Mouse (Mus musculus): ENCODE measurements around the gene Pou2f3. TPM values are rescaled to one million over a fixed set of nuclear protein-coding genes. Genes with fewer than 3 reads are reported as not detected.
"Not testable (repeated sequence)": the region's sequence is repeated elsewhere in the genome, so short reads cannot be mapped to it uniquely, and the experiment has no call there.

Gene Pou2f3
- total RNA-seq, 2 experiments from 2014 or later, result 0.20 to 0.26 TPM

DNA sequence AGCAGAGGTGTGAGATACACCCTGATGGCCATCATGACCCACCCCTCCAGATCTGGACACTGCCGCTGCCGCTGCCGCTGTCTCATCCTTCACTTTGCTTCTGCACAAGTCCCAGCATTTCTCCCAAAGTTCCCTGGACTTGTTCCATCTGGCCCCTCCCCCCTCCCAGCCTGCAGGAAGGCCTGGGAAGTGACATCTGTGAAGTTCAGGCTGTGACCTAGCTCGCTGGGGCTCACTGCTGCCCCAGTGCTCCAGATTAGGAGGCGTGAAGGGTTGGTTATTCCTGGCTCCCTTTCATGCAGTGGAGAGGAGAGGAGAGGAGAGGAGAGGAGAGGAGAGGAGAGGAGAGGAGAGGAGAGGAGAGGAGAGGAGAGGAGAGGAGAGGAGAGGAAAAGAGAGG, 30.6 kb downstream of the Pou2f3 start:
- intact Hi-C loops (cut with DNase I), result loop anchor here (2.0 kb wide), 1 partner anchor 31 kb away; the partner anchor contains the start of gene Pou2f3
- DNase-seq, result peak; percentile 29 to 52

DNA sequence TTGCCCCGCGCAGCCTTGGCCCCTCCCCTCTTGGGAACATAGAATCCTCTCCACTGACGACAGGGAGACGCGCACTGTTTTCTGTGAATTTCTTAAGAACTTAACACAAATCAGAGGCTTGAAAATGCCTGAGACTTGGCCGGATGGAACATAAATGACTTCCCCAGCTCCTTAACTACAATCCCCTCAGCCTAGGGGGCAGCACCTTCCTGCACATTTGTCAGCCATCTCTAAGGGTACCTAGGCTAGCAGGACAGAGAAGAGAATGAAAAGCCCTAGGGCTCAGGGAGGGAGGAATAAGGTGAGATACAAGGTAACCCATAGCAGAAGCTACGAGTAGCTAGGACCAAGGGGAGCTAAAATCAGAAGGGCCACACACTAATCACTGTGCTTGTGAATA, 32.0 kb downstream of the Pou2f3 start:
- intact Hi-C loops (cut with DNase I), result loop anchor here (2.0 kb wide), 1 partner anchor 33 kb away; the partner anchor contains the start of gene Pou2f3

DNA sequence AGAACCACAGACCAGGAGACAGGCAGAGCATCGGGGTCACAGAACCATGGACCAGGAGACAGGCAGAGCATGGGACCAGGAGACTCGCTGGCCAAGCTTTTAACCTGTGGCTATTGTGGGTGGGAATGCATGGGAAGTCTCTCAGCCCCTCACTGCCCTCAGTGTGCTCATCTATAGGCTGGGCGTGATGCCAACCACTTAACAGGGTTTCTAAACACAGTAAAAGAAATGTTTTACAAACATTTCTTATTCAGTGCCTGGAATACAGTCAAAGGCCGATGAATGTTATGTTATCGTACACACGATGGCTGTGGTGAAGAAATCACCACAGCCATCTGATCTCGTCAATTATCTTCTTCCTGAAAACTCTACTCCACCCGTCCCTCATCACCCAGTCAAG, 43.1 kb downstream of the Pou2f3 start:
- intact Hi-C loops (cut with DNase I), result no loop called here
- no peak for DNase-seq

More for the DNA sequence above, 32.0 kb downstream of the Pou2f3 start:
- DNase-seq, result peak in 1 of 2 experiments; percentile 15

DNA sequence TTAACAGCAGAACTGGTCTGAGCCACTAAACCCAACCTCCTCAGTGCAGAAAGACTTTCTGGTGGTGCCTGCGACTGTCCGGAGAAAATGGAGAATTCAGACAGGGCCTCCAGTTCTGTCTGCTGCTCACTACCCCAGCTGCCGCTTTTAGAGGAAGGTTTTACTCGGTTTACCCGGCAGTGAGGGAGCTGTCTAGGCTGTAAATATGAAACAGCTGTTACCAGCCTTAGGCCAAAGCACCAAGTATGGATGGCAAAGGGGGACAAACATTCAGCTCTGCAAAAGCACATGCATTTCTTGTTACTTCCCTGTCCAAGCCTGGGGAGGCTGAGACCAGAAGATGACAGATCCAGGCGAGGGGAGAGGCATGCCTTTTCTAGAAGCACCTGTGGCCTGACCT, 43.8 kb downstream of the Pou2f3 start:
- intact Hi-C loops (cut with DNase I), result no loop called here
- DNase-seq, result no peak

DNA sequence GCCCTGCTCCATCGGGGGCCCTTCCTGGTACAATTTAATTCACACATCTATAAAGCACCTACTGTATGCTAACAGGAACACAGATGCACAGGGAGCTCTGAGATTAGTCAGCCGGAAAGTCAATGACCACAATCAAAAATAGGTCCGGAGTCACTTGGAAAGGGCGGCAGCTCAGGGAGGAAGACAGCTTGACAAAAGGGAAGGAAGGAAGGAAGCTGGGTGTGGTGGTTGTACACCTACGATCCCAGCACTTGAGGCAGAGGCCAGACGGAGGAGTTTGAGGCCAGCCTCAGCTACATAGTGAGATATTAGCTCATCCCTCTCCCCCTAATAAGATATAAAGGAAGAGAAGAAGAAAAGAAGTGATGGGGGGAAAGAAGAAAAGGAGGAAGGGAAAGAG, 54.2 kb downstream of the Pou2f3 start:
- no peak for DNase-seq

DNA sequence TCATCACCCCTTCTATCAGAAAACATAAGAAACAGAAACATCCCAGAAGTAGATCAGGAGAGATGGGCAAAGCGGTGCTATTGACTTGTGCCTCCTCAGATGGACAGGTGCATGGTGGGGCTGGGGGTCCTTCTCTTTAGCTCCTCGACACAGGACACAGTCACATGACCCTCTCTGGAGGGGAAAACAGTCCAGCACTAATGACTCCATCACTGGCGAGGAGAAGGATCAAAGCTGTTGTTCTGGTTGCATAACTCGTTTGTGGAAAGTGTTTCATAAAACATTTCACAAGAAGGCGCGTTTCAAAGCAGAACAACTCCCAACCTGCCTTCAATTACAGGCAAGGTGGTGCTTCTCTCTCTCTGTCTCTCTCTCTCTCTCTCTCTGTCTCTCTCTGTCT, 58.4 kb downstream of the Pou2f3 start:
- intact Hi-C loops (cut with DNase I), result no loop called here
- DNase-seq, result no peak

More for the DNA sequence above, 54.2 kb downstream of the Pou2f3 start:
- intact Hi-C loops (cut with DNase I), result no loop called here

DNA sequence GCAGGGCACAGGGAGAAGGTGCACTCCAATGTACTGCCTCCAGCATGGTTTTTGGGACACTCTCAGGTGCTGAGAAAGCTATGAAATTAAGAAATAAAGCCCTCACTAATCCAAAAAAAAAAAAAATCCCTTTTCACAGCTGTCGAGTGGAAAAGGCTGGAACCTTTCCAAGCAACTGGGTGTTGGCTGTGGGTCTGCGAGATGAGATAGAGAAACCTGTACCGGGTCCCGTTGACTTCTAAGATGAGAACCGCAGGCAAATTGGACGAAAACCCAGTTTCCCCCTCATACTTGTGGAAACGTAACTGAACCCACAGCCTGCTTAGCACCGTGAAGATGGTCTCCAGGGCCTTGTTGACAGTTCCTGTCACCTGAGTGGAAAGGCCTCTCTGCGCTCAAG, 59.2 kb downstream of the Pou2f3 start:
- intact Hi-C loops (cut with DNase I), result no loop called here
- no peak for DNase-seq

DNA sequence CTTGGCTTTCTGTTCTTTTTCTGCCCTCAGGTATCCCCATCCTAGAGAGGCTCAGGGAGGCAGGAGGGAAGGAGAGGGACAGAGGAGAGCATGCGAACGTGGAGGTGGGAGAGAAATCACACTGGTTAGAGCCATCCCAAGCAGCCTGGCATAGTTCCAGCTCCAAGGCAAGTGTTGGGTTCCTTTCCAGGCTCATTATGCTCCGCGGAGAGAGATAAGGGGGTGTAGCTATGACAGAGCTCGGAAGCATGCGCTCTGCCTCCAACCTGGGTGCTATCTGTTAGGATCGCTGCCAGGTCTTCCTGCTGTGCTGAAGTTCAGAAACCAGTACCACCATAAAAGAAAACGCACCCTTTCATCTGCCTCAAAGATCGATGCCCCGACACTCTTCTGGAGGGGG, 60.1 kb downstream of the Pou2f3 start:
- intact Hi-C loops (cut with DNase I), result no loop called here
- peak; percentile 36 to 48 for DNase-seq

DNA sequence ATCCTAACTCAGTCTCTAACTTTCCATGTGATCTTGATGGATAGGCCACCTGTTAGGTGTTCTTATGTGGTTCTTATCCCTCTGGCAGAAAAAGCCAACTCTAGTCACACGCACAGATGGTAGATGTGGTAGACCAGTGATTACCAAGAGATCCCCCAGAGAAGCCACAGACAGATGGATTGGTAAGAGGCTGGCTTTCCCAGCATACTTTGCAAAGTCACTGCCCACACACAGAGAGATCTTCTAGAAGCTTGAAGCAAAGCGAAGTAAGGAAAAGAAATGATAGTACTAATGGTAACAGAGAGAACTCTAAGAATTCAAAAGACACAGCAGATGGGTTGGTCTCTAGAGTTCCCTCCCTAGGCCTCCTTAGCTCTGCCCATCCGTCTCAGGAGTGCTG, 60.7 kb downstream of the Pou2f3 start:
- DNase-seq, result no peak
- intact Hi-C loops (cut with DNase I), result no loop called here

DNA sequence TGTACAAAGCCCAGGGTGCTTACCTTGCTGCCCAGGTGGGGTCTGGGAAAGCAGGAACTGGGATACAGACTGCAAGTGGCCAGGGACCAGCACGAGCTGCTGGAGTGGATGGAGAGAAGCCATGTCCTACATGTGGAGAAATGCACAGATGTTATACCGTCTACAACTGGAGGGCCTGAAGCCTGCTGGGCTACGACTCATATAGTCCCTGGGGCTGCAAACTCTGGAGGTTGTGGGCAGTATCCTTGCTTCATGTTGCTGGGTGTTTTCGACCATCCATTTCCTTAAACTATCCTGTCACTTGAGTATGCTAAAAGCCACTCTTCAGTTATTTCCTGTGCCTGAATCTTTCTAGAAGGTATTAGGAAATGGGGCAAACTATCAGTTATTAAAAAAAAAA, 65.0 kb downstream of the Pou2f3 start:
- intact Hi-C loops (cut with DNase I), result no loop called here
- no peak for DNase-seq

DNA sequence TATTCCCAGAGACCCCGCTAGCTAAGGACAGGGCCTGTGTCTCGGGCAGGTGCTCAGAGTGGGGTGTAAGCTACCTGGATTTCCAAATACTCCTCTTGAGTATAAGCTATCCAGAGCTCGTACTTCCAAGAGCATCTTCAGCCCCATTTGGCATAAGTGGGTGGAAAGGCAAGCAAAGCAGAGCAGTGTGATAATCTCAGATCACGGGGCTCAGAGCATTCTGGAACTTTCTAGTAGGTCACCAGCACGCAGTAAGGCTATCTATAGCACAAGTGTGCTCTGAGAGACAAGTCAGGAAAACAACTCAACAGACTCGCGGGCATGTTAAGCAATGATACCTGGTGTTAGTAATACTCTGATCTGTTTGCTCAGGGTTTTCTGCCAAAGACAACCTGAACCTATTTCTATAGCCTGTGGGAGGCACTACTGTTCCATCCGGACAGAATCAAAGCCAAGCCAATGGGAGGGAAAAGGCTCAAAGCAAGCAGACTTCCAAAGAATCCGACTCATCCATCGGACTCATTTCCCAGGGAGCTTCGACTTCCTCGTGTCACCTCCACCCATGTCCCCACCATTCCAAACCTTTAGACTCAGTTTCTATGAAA, 65.9 kb downstream of the Pou2f3 start:
- peak; percentile 20 to 35 for DNase-seq

DNA sequence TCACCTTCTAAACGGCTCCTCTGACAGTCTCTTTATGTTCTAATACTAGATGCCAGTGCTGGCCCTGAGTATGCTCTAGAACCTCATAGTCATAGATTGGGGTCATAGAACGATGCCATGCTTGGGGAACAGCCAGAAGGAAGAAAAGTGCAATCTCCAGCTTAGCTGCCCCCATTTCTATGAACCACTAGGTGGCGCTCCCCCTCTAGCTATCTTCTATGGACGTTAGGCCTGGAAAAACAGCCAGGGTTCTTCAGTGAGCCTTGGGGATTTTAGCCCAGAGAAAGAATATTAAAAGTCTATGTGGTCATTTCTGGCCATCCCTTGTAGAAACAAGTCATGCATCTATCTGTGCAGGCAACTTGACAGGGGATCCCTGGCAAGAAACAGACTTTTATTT, 68.3 kb downstream of the Pou2f3 start:
- intact Hi-C loops (cut with DNase I), result loop anchor here (1.0 kb wide), 2 partner anchors 69 to 142 kb away; no protein-coding TSS in a partner anchor
- peak; percentile 77 to 86 for DNase-seq

More for the DNA sequence above, 65.9 kb downstream of the Pou2f3 start:
- intact Hi-C loops (cut with DNase I), result no loop called here

DNA sequence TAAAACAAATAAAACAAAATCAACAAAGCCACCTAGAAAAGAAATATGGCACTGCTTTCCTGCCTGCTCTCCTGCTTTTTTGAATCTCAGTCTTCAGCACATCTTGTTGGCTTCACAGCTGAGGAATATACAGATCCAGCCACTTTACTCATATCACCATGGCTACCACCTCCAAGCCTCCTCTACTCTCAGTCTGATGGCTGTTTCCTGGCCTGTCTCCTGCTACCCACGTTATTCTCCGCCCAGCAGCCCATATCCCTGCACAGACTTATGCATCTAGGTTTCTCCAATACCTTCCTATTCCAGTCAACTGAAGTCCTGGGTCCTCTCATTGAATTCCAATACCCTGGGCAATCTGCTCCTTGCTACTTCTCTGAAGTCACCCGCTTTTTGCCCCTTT, 76.6 kb downstream of the Pou2f3 start:
- intact Hi-C loops (cut with DNase I), result no loop called here
- DNase-seq, result no peak

DNA sequence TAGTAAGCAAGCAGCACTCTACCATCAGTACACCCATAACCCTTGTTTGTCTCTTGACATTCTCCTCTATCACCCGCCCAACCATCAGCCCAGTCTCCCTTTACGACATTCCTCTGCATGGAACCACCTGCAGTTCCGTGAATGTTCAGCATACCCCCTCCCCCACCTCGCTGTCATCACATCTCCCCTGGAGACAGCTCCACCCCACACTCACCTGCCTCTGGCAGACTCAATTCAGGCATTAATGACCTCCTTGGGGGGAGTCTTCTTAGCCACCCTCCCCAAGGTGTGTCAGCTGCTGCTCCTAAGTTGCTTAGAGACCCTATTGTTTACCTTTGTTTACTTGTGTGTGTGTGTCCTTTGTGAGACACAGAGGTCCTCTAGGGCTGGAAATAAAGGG, 77.8 kb downstream of the Pou2f3 start:
- intact Hi-C loops (cut with DNase I), result no loop called here
- DNase-seq, result no peak

DNA sequence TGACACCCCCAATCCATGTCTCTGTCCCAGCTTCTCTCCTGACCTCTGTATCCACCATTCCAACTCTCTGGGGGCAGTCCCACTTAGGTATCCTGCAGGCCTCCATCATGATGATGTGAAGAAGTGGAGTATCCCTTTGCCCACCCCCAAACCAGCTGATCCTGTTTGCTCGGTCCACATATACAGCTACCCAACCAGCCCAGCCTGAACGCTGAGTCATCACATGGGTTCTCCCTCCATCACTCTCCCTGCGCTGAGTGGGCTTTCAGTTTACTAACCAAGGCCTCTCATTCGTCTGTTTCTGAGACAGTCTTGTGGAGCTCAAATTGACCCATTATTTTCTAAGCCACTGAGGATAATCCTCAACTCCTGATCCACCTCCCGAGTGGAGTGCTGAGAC, 78.2 kb downstream of the Pou2f3 start:
- intact Hi-C loops (cut with DNase I), result no loop called here
- DNase-seq, result no peak

DNA sequence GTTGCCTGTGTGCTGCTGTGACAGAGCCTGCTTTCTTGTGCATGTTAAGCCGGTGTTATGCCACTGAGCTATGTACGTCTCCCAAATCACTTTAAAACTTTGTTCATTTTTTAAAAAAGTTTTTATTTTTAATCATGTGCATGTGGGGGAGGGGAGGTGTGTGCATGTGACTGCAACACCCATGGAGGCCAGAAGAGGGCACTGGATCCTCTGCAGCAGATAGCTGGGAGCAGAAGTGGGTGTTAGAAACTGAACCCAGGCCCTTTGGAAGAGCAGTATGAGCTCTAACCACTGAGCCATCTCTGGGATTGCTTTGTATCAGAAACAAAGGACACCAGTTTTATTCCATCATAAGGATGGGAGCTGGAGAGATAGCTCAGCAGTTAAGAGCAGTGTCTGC, 79.5 kb downstream of the Pou2f3 start:
- DNase-seq, result no peak

DNA sequence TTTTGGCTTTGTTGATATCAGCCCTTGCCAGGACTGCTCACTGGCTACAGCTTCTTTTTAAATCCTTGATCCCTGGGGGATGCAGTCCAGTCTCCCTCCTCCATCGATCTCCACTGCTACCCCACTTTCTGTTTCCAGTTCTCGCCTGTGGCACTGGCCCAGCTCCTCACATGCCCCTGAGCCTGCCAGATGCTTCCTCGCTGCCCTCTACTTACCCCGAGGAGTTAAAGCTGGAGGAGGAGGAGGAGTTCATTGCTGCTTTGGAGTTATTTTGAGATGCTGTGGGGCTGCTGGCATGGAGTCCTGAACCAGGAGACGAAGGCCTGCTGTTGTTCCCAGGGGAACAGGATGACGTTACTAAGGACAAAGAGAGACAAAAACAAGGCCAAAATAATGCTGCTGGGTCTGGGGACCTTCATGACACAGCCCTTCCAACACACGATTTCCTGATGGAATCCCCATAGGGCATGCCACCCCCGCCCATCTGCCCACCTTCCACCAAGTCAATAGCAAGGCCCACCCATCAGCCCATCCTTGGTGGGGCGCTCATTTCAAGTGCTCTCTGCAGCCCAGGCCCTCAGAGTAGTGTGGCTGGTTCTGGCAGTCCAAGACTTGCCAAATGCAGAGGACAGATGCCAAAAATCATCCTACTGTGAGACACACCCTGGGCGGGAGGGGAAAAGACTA, 82.9 kb downstream of the Pou2f3 start:
- peak; percentile 77 for DNase-seq
- intact Hi-C loops (cut with DNase I), result no loop called here

More for the DNA sequence above, 79.5 kb downstream of the Pou2f3 start:
- intact Hi-C loops (cut with DNase I), result no loop called here

DNA sequence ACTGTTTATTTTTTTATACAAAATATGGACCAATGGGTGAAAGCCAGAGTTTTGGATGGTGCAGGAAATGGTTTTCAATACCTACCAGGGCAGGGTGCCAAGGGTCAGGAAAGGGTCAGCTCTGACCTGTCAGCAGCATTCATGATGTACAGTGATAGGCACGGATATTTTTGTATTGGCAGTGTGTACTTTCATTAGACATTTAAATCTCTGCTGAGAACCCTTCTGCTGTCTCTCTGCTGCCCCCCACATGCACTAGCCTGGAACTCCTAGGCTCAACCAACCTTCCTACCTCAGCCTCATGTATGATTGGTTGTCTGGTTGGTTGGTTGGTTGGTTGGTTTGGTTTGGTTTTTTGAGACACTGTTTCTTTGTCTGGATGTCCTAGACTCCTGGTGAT, 87.8 kb downstream of the Pou2f3 start:
- DNase-seq, result no peak
- intact Hi-C loops (cut with DNase I), result no loop called here

DNA sequence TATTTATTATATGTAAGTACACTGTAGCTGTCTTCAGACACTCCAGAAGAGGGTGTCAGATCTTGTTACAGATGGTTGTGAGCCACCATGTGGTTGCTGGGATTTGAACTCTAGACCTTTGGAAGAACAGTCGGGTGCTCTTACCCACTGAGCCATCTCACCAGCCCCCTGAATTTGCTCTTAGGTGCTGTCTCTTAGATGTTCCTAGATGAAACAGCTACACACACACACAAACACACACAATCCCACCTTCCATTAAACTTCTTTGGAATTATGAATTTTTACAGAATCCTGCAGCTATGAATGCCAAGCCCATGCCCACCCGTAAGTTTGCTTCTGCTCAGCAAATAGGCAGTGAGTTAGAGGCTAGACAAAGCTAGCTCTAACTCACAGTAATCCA, 88.2 kb downstream of the Pou2f3 start:
- DNase-seq; intact Hi-C loops (cut with DNase I): not testable (repeated sequence)

DNA sequence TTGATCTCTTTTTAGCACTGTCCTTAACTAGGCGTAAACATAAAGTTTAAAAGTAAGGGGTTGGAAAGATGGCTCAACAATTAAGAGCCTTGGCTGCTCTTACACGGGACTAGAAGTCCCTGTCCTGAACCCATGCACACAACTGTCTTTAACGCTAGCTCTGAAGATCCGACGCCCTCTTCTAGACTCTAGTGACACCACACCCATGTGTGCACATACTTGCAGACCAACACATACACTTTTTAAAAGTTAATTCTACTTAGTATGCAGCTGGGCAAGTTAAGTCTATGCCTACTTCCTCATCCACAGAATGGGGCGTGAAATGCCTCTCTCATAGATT, 93.2 kb downstream of the Pou2f3 start:
- no peak for DNase-seq

DNA sequence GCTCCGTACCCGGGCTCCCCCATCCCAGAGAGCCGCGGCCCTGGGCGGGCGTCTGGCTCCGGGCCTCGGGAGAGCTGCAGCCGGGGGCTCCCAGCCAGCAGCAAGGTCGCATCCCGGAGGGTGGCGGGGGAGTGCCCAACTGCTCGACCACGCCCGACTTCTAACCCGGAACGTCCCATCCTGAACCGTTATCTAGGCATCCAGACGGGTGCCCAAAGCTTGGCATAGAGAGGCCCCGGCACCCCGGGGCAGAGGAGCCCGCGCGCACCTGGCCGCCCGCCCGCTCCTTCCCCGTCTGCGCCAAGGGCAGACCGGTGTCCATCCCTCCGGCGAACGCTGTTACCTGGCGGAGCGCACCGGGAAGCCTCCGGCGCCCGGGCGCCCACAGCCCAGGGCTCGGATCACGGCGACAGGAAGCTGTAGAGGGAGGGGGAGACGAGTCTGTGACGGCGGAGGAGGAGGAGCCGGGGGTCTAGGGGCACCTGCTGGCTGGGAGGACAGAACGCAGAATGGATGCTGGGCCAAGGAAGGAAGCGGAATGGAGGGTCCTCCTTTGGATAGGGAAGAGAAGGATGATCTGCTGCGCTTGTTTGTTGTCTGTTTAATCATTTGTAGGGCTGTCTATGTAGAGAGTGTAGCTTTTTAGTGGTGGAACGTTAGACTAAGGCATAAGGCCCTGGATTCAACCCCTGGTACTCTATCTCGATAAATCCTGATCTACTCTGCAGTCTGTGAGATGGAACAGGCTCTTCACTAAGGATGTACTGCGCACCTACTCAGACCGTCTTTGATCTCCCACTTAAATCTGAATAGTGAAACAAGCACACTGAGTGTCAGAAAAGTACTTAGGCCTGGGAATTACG, 93.8 kb downstream of the Pou2f3 start, which contains the start of gene Tmem136:
Gene Tmem136 (minus strand): TSS at position 437 of the 863 bp plus-strand sequence.
- intact Hi-C loops (cut with DNase I), result no loop called here
- peak; percentile 75 to 80 for DNase-seq

More for the DNA sequence above, 93.2 kb downstream of the Pou2f3 start:
- intact Hi-C loops (cut with DNase I), result no loop called here
